Mouse (Mus musculus) limb, embryonic 13.5 days (tissue): Measurements from ENCODE around the gene Jarid2. TPM values are rescaled to one million over a fixed set of nuclear protein-coding genes. Genes with fewer than 3 reads are reported as not detected.

Source experiments
- ATAC-seq: fragments of 200-750 bp; cut with Nextera tagmentation; 2 replicates; pipeline ENCODE4 v1.8.0; 2017; ENCODE audit warnings: low read depth, moderate number of reproducible peaks, moderate TSS enrichment; ENCODE audit not compliant: low FRiP score
- H3K27ac ChIP-seq: fragments of 300-500 bp; sonication (generic); 2 replicates; pipeline ENCODE4 v1.5.1; 2015; ENCODE audit warnings: inconsistent platforms, mild to moderate bottlenecking, moderate library complexity
- H3K27me3 ChIP-seq: fragments of 300-500 bp; sonication (generic); 2 replicates; pipeline ENCODE4 v1.6.1; 2015; ENCODE audit warnings: mild to moderate bottlenecking, inconsistent platforms
- H3K36me3 ChIP-seq: fragments of 300-500 bp; sonication (generic); 2 replicates; pipeline ENCODE4 v1.6.1; 2015; ENCODE audit warnings: inconsistent platforms, mild to moderate bottlenecking, moderate library complexity
- H3K4me1 ChIP-seq: fragments of 300-500 bp; sonication (generic); 2 replicates; pipeline ENCODE4 v1.6.1; 2015; ENCODE audit warnings: inconsistent platforms
- H3K4me2 ChIP-seq: fragments of 300-500 bp; sonication (generic); replicated peaks from 2 replicates; pipeline ENCODE4 v1.6.1; 2015; ENCODE audit warnings: inconsistent platforms, mild to moderate bottlenecking, moderate library complexity
- H3K4me3 ChIP-seq: fragments of 300-500 bp; sonication (generic); 2 replicates; pipeline ENCODE4 v1.5.1; 2015; ENCODE audit warnings: moderate library complexity, mild to moderate bottlenecking, inconsistent platforms
- H3K9ac ChIP-seq: fragments of 300-500 bp; sonication (generic); 2 replicates; pipeline ENCODE4 v1.6.1; 2015; ENCODE audit warnings: mild to moderate bottlenecking, inconsistent platforms
- H3K9me3 ChIP-seq: fragments of 300-500 bp; sonication (generic); 2 replicates; pipeline ENCODE4 v1.6.1; 2016; ENCODE audit warnings: inconsistent platforms
- WGBS: fragments of 180-500 bp; shearing (Covaris S2); methylation state at CpG from one replicate; pipeline ENCODE4 v1.1.7; 2015; 5-methylcytosine and 5-hydroxymethylcytosine counted together
- polyA plus RNA-seq: library from polyadenylated mRNA; unstranded; fragments of >200 nt; fragmentation: Nextera tagmentation; extraction: Ambion mirVana; gene quantifications from 2 replicates; pipeline ENCODE4 v1.2.1, GENCODE M21; 2015

Jarid2 gene
- polyA plus RNA-seq, 1 experiment from 2014 or later, result 53.8 TPM

- H3K9me3 ChIP-seq, result no peaks in the 10 kb centered on the region
- H3K9ac ChIP-seq, result no peak overlapping the region
- H3K4me3 ChIP-seq, result no peak overlapping the region
- 75% methylated on average over 3 of the region's 3 CpGs for WGBS
- no peaks in the 10 kb centered on the region for H3K27me3 ChIP-seq
- peaks cover 42% of the 10 kb centered on the region for H3K4me1 ChIP-seq
- no peak overlapping the region for H3K27ac ChIP-seq
- no peak overlapping the region for H3K4me2 ChIP-seq
- H3K36me3 ChIP-seq, result no peaks in the 10 kb centered on the region
- no peak for ATAC-seq
Observed at GRCm38 (mm10) chr13:44763068-44763467, 33.8 kb downstream of the Jarid2 start.

- Histone ChIP-seq H3K4me2 (no peak overlapping the region), H3K36me3 (0 out of 2 replicates have a peak, but pooled peaks cover under 1% of the 10 kb centered on the region), H3K27ac (no peak overlapping the region), H3K27me3 (no peaks in the 10 kb centered on the region), H3K4me1 (peaks cover 29% of the 10 kb centered on the region), H3K9me3 (no peaks in the 10 kb centered on the region), H3K9ac (no peak overlapping the region), H3K4me3 (no peak overlapping the region)
- ATAC-seq, result no peak
- WGBS, result 64% methylated on average over 6 of the region's 6 CpGs
Observed at GRCm38 (mm10) chr13:44767751-44768150, 38.5 kb downstream of the Jarid2 start.

GRCm38 (mm10) chr13:44770808-44771605 lies 41.7 kb downstream of the Jarid2 start:
- H3K4me2 ChIP-seq, result no peak overlapping the region
- peaks cover 7% of the 10 kb centered on the region; the same call in 1 of the 2 replicates for H3K36me3 ChIP-seq
- WGBS, result 76% methylated on average over 5 of the region's 5 CpGs
- ATAC-seq, result no peak
- H3K27me3 ChIP-seq, result no peaks in the 10 kb centered on the region
- H3K9ac ChIP-seq, result no peak overlapping the region
- H3K27ac ChIP-seq, result no peak overlapping the region
- no peaks in the 10 kb centered on the region for H3K9me3 ChIP-seq
- H3K4me1 ChIP-seq, result peaks cover 24% of the 10 kb centered on the region
- no peak overlapping the region for H3K4me3 ChIP-seq

- Histone ChIP-seq H3K4me1 (peaks cover 16% of the 10 kb centered on the region), H3K27ac (no peak overlapping the region), H3K27me3 (no peaks in the 10 kb centered on the region), H3K4me2 (no peak overlapping the region), H3K4me3 (no peak overlapping the region), H3K9ac (no peak overlapping the region), H3K9me3 (no peaks in the 10 kb centered on the region), H3K36me3 (peaks cover 7% of the 10 kb centered on the region; the same call in 1 of the 2 replicates)
- ATAC-seq, result no peak
- 82% methylated on average over 3 of the region's 3 CpGs for WGBS
Observed at GRCm38 (mm10) chr13:44772816-44773215, 43.5 kb downstream of the Jarid2 start.

- Histone ChIP-seq H3K27me3 (no peaks in the 10 kb centered on the region), H3K4me2 (no peak overlapping the region), H3K9me3 (no peaks in the 10 kb centered on the region), H3K4me3 (no peak overlapping the region), H3K27ac (no peak overlapping the region), H3K4me1 (0 out of 2 replicates have a peak, but pooled peaks cover 5% of the 10 kb centered on the region), H3K36me3 (peaks cover 10% of the 10 kb centered on the region), H3K9ac (no peak overlapping the region)
- ATAC-seq, result no peak
- WGBS, result 92% methylated on average over 4 of the region's 4 CpGs
Observed at GRCm38 (mm10) chr13:44774351-44774750, 45.1 kb downstream of the Jarid2 start.

- H3K27me3 ChIP-seq, result no peaks in the 10 kb centered on the region
- ATAC-seq, result no peak
- H3K36me3 ChIP-seq, result peaks cover 10% of the 10 kb centered on the region
- no peaks in the 10 kb centered on the region for H3K9me3 ChIP-seq
- WGBS, result 83% methylated on average over 3 of the region's 3 CpGs
- no peak overlapping the region for H3K27ac ChIP-seq
- H3K4me2 ChIP-seq, result no peak overlapping the region
- peaks cover 6% of the 10 kb centered on the region for H3K4me1 ChIP-seq
- H3K4me3 ChIP-seq, result no peak overlapping the region
- no peak overlapping the region for H3K9ac ChIP-seq
Observed at GRCm38 (mm10) chr13:44775396-44775795, 46.1 kb downstream of the Jarid2 start.

- Histone ChIP-seq H3K27ac (no peak overlapping the region), H3K4me2 (no peak overlapping the region), H3K9me3 (no peaks in the 10 kb centered on the region), H3K4me3 (no peak overlapping the region), H3K9ac (no peak overlapping the region), H3K36me3 (peaks cover 8% of the 10 kb centered on the region), H3K27me3 (no peaks in the 10 kb centered on the region), H3K4me1 (peaks cover 18% of the 10 kb centered on the region)
- 80% methylated on average over 1 of the region's 1 CpGs for WGBS
- no peak for ATAC-seq
Observed at GRCm38 (mm10) chr13:44780506-44780905, 51.2 kb downstream of the Jarid2 start.

GRCm38 (mm10) chr13:44781126-44781525 lies 51.9 kb downstream of the Jarid2 start:
- 41% methylated on average over 2 of the region's 2 CpGs for WGBS
- Histone ChIP-seq H3K4me3 (no peak overlapping the region), H3K36me3 (peaks cover 8% of the 10 kb centered on the region), H3K4me1 (peaks cover 23% of the 10 kb centered on the region), H3K9me3 (no peaks in the 10 kb centered on the region), H3K9ac (no peak overlapping the region), H3K4me2 (no peak overlapping the region), H3K27ac (no peak overlapping the region), H3K27me3 (no peaks in the 10 kb centered on the region)
- ATAC-seq, result no peak

- Histone ChIP-seq H3K36me3 (peaks cover 5% of the 10 kb centered on the region; the same call in 1 of the 2 replicates), H3K27me3 (no peaks in the 10 kb centered on the region), H3K4me2 (no peak overlapping the region), H3K4me1 (peaks cover 54% of the 10 kb centered on the region), H3K4me3 (no peak overlapping the region), H3K9ac (no peak overlapping the region), H3K27ac (no peak overlapping the region), H3K9me3 (no peaks in the 10 kb centered on the region)
- ATAC-seq, result no peak
- 67% methylated on average over 1 of the region's 1 CpGs for WGBS
Observed at GRCm38 (mm10) chr13:44784551-44784950, 55.3 kb downstream of the Jarid2 start.

GRCm38 (mm10) chr13:44786291-44786690 lies 57.0 kb downstream of the Jarid2 start:
- no peak for ATAC-seq
- Histone ChIP-seq H3K4me3 (no peak overlapping the region), H3K36me3 (peaks cover 5% of the 10 kb centered on the region; the same call in 1 of the 2 replicates), H3K9me3 (no peaks in the 10 kb centered on the region), H3K4me1 (peaks cover 54% of the 10 kb centered on the region), H3K4me2 (no peak overlapping the region), H3K27ac (no peak overlapping the region), H3K27me3 (no peaks in the 10 kb centered on the region), H3K9ac (no peak overlapping the region)
- WGBS, result 33% methylated on average over 4 of the region's 4 CpGs

GRCm38 (mm10) chr13:44788352-44789125 lies 59.3 kb downstream of the Jarid2 start:
- Histone ChIP-seq H3K4me3 (no peak overlapping the region), H3K9me3 (no peaks in the 10 kb centered on the region), H3K4me1 (peaks cover 76% of the 10 kb centered on the region), H3K27ac (no peak overlapping the region), H3K9ac (no peak overlapping the region), H3K4me2 (no peak overlapping the region), H3K27me3 (no peaks in the 10 kb centered on the region), H3K36me3 (peaks cover 1% of the 10 kb centered on the region; the same call in 1 of the 2 replicates)
- WGBS, result 72% methylated on average over 9 of the region's 9 CpGs
- no peak for ATAC-seq

- Histone ChIP-seq H3K4me1 (peaks cover 82% of the 10 kb centered on the region), H3K9me3 (no peaks in the 10 kb centered on the region), H3K27ac (no peak overlapping the region), H3K9ac (no peak overlapping the region), H3K36me3 (no peaks in the 10 kb centered on the region), H3K4me3 (no peak overlapping the region), H3K27me3 (no peaks in the 10 kb centered on the region), H3K4me2 (no peak overlapping the region)
- 32% methylated on average over 2 of the region's 2 CpGs for WGBS
- ATAC-seq, result no peak
Observed at GRCm38 (mm10) chr13:44789982-44790381, 60.7 kb downstream of the Jarid2 start.
